Mouse (Mus musculus): ENCODE data around the gene Pik3c2b. TPM values are rescaled to one million over a fixed set of nuclear protein-coding genes. Genes with fewer than 3 reads are reported as not detected.

The Pik3c2b gene
- polyA plus RNA-seq, 1 experiment from 2014 or later: 2.3 TPM

- TF ChIP-seq CTCF (IDR thresholded peaks at IDR 0.05): no peak
- DNase-seq (ENCODE audit: low read depth, low spot score) (no peak), ATAC-seq (no peak)
- ChIA-PET POLR2A (no interaction called here), CTCF (interaction anchor here (1.0 to 2.3 kb wide), 11 partner anchors 9 to 215 kb away, joined by 3 to 16 read pairs (median 4); partner anchors contain the start of gene Pik3c2b)
- H3K27me3 ChIP-seq: no peaks in the 10 kb centered on the region
- in situ Hi-C loops (cut with MboI; ENCODE audit: low pct_unique_long_range_greater_than_20kb): loop anchor here (5.0 kb wide), 1 partner anchor 46 kb away; no protein-coding TSS in a partner anchor
Observed at GRCm38 (mm10) chr1:133088196-133088595, 42.7 kb downstream of the Pik3c2b start.

- no peak for ATAC-seq
- no peak for DNase-seq (ENCODE audit: low read depth, low spot score)
- TF ChIP-seq CTCF (IDR thresholded peaks at IDR 0.05): no peak
- no peaks in the 10 kb centered on the region for H3K27me3 ChIP-seq
- ChIA-PET POLR2A (no interaction called here), CTCF (interaction anchor here (1.1 kb wide), 1 partner anchor 24 kb away, joined by 3 read pairs; no protein-coding TSS in a partner anchor)
- in situ Hi-C loops (cut with MboI; ENCODE audit: low pct_unique_long_range_greater_than_20kb): loop anchor here (5.0 kb wide), 1 partner anchor 47 kb away; no protein-coding TSS in a partner anchor
Observed at GRCm38 (mm10) chr1:133089415-133089814, 43.9 kb downstream of the Pik3c2b start.

DNA sequence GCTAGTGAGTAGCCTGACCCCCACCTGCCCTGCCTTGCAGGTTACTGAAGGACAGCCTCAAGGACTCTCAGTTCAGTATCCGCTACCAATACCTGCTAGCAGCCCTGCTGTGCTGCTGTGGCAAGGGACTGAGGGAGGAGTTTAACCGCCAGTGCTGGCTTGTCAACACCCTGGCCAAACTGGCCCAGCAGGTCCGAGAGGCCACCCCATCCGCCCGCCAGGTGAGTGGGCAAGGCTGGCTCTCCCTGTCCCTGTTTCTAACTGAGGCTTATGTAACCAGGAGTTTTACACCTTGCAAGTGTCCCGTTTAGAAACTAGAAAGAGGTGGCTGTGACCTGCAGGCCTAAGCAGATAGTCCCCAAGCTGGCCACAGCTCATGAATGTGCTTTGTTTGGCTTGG, 45.2 kb downstream of the Pik3c2b start:
- in situ Hi-C loops (cut with MboI; ENCODE audit: low pct_unique_long_range_greater_than_20kb): no loop called here
- ChIA-PET CTCF (no interaction called here), POLR2A (no interaction called here)
- no peaks in the 10 kb centered on the region for H3K27me3 ChIP-seq
- DNase-seq (ENCODE audit: low read depth, low spot score) (no peak), ATAC-seq (no peak)
- TF ChIP-seq CTCF (IDR thresholded peaks at IDR 0.05): no peak

DNA sequence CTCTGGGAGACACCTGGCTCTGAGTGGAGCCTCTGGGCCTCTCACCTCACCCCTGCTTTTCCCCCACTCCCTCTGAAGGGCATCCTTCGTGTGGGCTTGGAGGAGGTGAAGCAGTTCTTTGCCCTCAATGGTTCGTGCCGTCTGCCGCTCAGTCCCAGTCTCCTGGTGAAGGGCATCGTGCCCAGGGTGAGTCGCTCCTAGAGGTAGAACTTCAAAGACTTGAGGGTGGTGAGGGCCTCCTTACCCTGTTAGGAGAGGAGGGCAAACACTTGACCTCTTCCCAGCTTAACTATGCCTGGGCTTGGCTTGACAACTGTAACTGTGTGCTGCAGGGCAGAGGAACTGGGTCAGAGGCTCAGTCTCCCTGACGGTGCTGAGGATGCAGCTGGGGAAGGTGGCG, 46.0 kb downstream of the Pik3c2b start:
- CTCF ChIA-PET: no interaction called here

DNA sequence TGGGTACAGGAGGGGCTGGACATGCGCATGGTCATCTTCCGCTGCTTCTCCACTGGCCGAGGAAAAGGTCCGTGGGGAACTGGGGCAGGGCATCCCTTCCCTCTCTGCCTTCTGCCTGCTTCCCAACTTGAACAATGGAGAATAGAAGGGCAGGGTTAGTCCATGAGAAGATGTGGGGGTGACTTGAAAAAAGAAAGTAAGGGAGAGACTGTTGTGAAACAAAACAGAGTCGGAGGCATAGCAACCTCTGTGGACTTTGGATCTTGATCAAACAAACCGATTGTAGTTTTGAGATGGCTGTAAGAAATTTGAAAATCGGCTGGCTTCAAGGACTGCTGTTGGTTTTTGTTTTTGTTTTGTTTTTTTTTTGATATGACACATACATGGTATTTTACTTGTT, 48.3 kb downstream of the Pik3c2b start:
- DNase-seq (ENCODE audit: low read depth, low spot score) (no peak), ATAC-seq (no peak)
- ChIA-PET CTCF (no interaction called here), POLR2A (interaction anchor here (1.0 kb wide), 1 partner anchor 61 kb away, joined by 3 read pairs; no protein-coding TSS in a partner anchor)
- in situ Hi-C loops (cut with MboI; ENCODE audit: low pct_unique_long_range_greater_than_20kb): no loop called here
- no peak for TF ChIP-seq CTCF (IDR thresholded peaks at IDR 0.05)
- H3K27me3 ChIP-seq: no peaks in the 10 kb centered on the region

More for the DNA sequence above, 46.0 kb downstream of the Pik3c2b start:
- no peak for ATAC-seq
- no peaks in the 10 kb centered on the region for H3K27me3 ChIP-seq
- TF ChIP-seq CTCF (IDR thresholded peaks at IDR 0.05): no peak
- no peak for DNase-seq (ENCODE audit: low read depth, low spot score)
- POLR2A ChIA-PET: no interaction called here
- in situ Hi-C loops (cut with MboI; ENCODE audit: low pct_unique_long_range_greater_than_20kb): no loop called here

DNA sequence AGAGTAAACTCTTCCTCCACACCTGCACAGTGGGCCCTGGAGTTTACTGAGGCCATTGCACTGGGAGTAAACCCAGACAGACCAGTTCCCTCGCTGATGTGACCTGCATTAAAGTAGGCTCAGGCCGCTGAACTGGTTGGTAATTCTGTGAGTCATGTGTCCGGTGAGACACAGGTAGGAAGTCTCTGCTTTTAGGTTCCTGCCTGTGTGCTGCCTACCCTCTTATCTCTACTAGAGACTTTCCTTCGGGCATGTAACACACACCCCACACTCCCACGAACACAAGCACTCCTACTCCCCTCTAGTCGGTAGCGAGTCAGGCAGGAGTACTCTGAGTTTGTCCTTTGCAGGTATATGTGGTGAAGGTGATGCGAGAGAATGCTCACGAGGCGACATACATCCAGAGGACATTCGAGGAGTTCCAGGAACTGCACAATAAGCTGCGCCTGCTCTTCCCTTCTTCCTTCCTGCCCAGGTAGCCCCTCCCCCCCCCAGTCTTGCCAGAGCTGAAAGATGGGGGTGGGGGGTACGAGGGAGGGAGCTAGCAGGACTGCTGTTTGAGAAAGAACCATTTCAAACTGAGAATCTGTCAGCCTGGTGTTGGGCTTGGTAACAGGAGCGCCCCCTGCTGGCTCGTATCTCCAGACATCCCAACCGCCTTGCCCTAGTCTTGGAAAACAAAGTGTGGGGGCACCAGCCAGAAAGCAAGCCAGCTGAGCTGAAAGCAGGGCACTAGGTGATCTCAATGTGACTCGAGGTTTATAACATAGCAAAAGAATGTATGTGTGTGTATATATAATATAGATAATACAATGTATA, 55.7 kb downstream of the Pik3c2b start:
- TF ChIP-seq CTCF (IDR thresholded peaks at IDR 0.05): no peak
- no peak for DNase-seq (ENCODE audit: low read depth, low spot score)
- ATAC-seq: peak; percentile 41
- in situ Hi-C loops (cut with MboI; ENCODE audit: low pct_unique_long_range_greater_than_20kb): loop anchor here (25.0 kb wide), 1 partner anchor 339 kb away; no protein-coding TSS in a partner anchor
- ChIA-PET CTCF (interaction anchor here (0.7 to 1.6 kb wide), 9 partner anchors 12 to 63 kb away, joined by 3 to 9 read pairs (median 4); partner anchors contain the start of gene Pik3c2b), POLR2A (no interaction called here)
- no peaks in the 10 kb centered on the region for H3K27me3 ChIP-seq

DNA sequence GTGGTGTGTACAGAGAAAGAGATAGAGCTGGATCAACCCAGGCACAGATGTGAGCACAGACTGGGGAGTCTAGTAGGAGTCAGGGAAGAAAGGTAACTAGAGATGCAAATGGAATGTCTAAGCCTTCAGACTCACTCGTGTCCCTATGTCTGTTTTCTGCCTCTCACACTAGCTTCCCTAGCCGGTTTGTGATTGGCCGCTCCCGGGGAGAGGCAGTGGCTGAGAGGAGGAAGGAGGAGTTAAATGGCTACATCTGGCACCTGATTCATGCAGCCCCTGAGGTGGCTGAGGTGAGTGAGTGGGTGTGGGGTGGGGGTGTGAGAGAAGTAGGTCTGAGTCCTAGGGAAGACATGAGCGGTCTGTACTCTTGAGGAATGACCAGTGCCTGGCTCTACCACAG, 56.6 kb downstream of the Pik3c2b start:
- DNase-seq (ENCODE audit: low read depth, low spot score) (no peak), ATAC-seq (no peak)
- no peaks in the 10 kb centered on the region for H3K27me3 ChIP-seq
- CTCF ChIA-PET: interaction anchor here (0.8 to 1.6 kb wide), 6 partner anchors 11 to 57 kb away, joined by 3 to 9 read pairs (median 5); partner anchors contain the start of gene Pik3c2b
- TF ChIP-seq CTCF (IDR thresholded peaks at IDR 0.05): no peak
- POLR2A ChIA-PET: no interaction called here
- in situ Hi-C loops (cut with MboI; ENCODE audit: low pct_unique_long_range_greater_than_20kb): loop anchor here (25.0 kb wide), 1 partner anchor 340 kb away; no protein-coding TSS in a partner anchor

DNA sequence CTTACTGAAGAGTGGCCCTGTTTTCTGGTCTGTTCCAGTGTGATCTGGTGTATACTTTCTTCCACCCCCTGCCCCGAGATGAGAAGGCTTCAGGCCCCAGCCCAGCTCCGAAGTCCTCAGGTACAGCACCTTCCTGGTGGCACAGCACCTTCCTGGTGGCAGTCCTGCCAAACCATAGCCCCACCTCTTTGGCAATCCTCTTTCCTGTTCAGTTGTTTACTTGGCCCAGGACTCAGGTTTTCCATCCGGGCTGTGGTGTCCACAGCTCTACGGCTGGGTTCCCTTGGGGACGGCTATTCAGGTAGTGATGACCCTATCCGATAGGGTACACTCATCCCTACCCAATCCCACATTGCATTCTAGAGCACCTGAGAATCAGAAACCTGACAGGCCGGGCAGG, 57.8 kb downstream of the Pik3c2b start:
- ChIA-PET POLR2A (no interaction called here), CTCF (no interaction called here)
- no peak for DNase-seq (ENCODE audit: low read depth, low spot score)
- in situ Hi-C loops (cut with MboI; ENCODE audit: low pct_unique_long_range_greater_than_20kb): loop anchor here (25.0 kb wide), 1 partner anchor 341 kb away; no protein-coding TSS in a partner anchor
- H3K27me3 ChIP-seq: no peaks in the 10 kb centered on the region
- no peak for TF ChIP-seq CTCF (IDR thresholded peaks at IDR 0.05)
- no peak for ATAC-seq

GRCm38 (mm10) chr1:133103871-133104270, 58.4 kb downstream of the Pik3c2b start:
- ATAC-seq (no peak), DNase-seq (ENCODE audit: low read depth, low spot score) (no peak)
- TF ChIP-seq CTCF (IDR thresholded peaks at IDR 0.05): no peak
- POLR2A ChIA-PET: no interaction called here
- in situ Hi-C loops (cut with MboI; ENCODE audit: low pct_unique_long_range_greater_than_20kb): loop anchor here (25.0 kb wide), 1 partner anchor 342 kb away; no protein-coding TSS in a partner anchor
- CTCF ChIA-PET: interaction anchor here (1.1 kb wide), 1 partner anchor 8 kb away, joined by 3 read pairs; no protein-coding TSS in a partner anchor
- H3K27me3 ChIP-seq: no peaks in the 10 kb centered on the region

DNA sequence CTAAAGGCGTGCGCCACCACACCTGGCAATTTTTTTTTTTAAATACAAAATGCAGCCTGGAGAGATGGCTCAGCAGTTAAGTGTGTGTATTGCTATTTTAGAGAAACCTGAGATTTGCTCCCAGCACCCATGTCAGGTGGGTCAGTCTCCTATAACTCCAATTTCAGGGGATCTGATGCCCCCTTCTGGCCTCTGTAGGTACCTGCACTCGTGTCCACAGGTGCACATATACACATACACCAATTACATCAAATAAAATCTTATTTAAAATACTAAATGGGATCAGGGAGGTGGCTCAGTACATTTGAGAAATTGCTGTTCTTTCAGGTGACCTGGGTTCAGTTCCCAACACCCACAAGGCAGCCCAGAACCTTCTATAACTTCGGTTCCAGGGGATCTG, 70.6 kb downstream of the Pik3c2b start:
- CTCF ChIA-PET: no interaction called here
- DNase-seq (ENCODE audit: low read depth, low spot score) (no peak), ATAC-seq (no peak)
- H3K27me3 ChIP-seq: no peaks in the 10 kb centered on the region
- POLR2A ChIA-PET: no interaction called here
- in situ Hi-C loops (cut with MboI; ENCODE audit: low pct_unique_long_range_greater_than_20kb): loop anchor here (25.0 kb wide), 1 partner anchor 354 kb away; no protein-coding TSS in a partner anchor
- no peak for TF ChIP-seq CTCF (IDR thresholded peaks at IDR 0.05)

- ChIA-PET CTCF (no interaction called here), POLR2A (no interaction called here)
- in situ Hi-C loops (cut with MboI; ENCODE audit: low pct_unique_long_range_greater_than_20kb): loop anchor here (25.0 kb wide), 1 partner anchor 356 kb away; no protein-coding TSS in a partner anchor
- DNase-seq (ENCODE audit: low read depth, low spot score) (no peak), ATAC-seq (no peak)
- TF ChIP-seq CTCF (IDR thresholded peaks at IDR 0.05): no peak
- no peaks in the 10 kb centered on the region for H3K27me3 ChIP-seq
Observed at GRCm38 (mm10) chr1:133118127-133118526, 72.7 kb downstream of the Pik3c2b start.

Data from Patski (cell line).